Mouse (Mus musculus) urinary bladder, postnatal 36 days (tissue): ENCODE data around the gene Adam17.

ENCODE experiments used
- DNase-seq, 2 experiments: peaks; one replicate each; pipeline ENCODE4 v3.0.0; 2022; ENCODE audit warnings: low spot score in 2 of 2, mixed read lengths in 1 of 2

Gene Adam17

GRCm38 (mm10) chr12:21362686-21363085 is 10.7 kb downstream of the Adam17 start:
- DNase-seq = no peak

GRCm38 (mm10) chr12:21353681-21354080 is 19.8 kb downstream of the Adam17 start:
- DNase-seq = no peak

- no peak for DNase-seq
Observed at GRCm38 (mm10) chr12:21350113-21350876, 23.1 kb downstream of the Adam17 start.

- no peak for DNase-seq
Observed at GRCm38 (mm10) chr12:21346972-21347371, 26.5 kb downstream of the Adam17 start.

- DNase-seq = no peak
Observed at GRCm38 (mm10) chr12:21340674-21341073, 32.8 kb downstream of the Adam17 start.

- no peak for DNase-seq
Observed at GRCm38 (mm10) chr12:21337171-21337570, 36.3 kb downstream of the Adam17 start.

GRCm38 (mm10) chr12:21335869-21336268 is 37.6 kb downstream of the Adam17 start:
- no peak for DNase-seq

- DNase-seq = no peak
Observed at GRCm38 (mm10) chr12:21333766-21334165, 39.7 kb downstream of the Adam17 start.

GRCm38 (mm10) chr12:21333021-21333420 is 40.4 kb downstream of the Adam17 start:
- no peak for DNase-seq

GRCm38 (mm10) chr12:21331711-21332110 is 41.7 kb downstream of the Adam17 start:
- no peak for DNase-seq

- DNase-seq = no peak
Observed at GRCm38 (mm10) chr12:21330961-21331576, 42.4 kb downstream of the Adam17 start.

- no peak for DNase-seq
Observed at GRCm38 (mm10) chr12:21329661-21330400, 43.6 kb downstream of the Adam17 start.

GRCm38 (mm10) chr12:21326325-21326724 is 47.1 kb downstream of the Adam17 start:
- DNase-seq = peak in 1 of 2 experiments; percentile 51

- DNase-seq = no peak
Observed at GRCm38 (mm10) chr12:21325266-21325665, 48.2 kb downstream of the Adam17 start.

GRCm38 (mm10) chr12:21324101-21324500 is 49.3 kb downstream of the Adam17 start:
- DNase-seq = no peak

- no peak for DNase-seq
Observed at GRCm38 (mm10) chr12:21322856-21323255, 50.6 kb downstream of the Adam17 start.

GRCm38 (mm10) chr12:21322296-21322695 is 51.1 kb downstream of the Adam17 start:
- DNase-seq = no peak

- DNase-seq = no peak
Observed at GRCm38 (mm10) chr12:21321170-21321569, 52.3 kb downstream of the Adam17 start.

GRCm38 (mm10) chr12:21320317-21320716 is 53.1 kb downstream of the Adam17 start:
- DNase-seq = no peak

GRCm38 (mm10) chr12:21318143-21318895 is 55.1 kb downstream of the Adam17 start:
- peak; percentile 52 to 58 for DNase-seq

GRCm38 (mm10) chr12:21316869-21317265 is 56.6 kb downstream of the Adam17 start:
- DNase-seq = peak in 1 of 2 experiments; percentile 69
